Mouse (Mus musculus) heart, postnatal 0 days (tissue): Measurements from ENCODE around the gene 1110059E24Rik.

Source experiments
- CTCF ChIP-seq: IDR thresholded peaks from 2 replicates; pipeline ENCODE4 v1.5.1; 2016; ENCODE audit warnings: antibody characterized with exemption, control low read depth, low read depth
- EP300 ChIP-seq: IDR thresholded peaks from 2 replicates; pipeline ENCODE4 v1.6.1; 2016; ENCODE audit warnings: antibody characterized with exemption, low read depth

GRCm38 (mm10) chr19:21587593-21587992 lies 65.2 kb downstream of the 1110059E24Rik start:
- TF ChIP-seq CTCF (no peak), EP300 (no peak)
